Mouse (Mus musculus): ENCODE data around the gene Smr3a.

- no peak for TF ChIP-seq CTCF (IDR thresholded peaks at IDR 0.05; ENCODE audit: low read depth, low read length)
- no peak for TF ChIP-seq TAL1 (conservative IDR thresholded peaks at IDR 0.05; ENCODE audit: low read depth, low read length)
- no peak for TF ChIP-seq GATA1 (IDR thresholded peaks at IDR 0.05; ENCODE audit: borderline replicate concordance, low read length)
- no peak for TF ChIP-seq GATA2 (IDR thresholded peaks at IDR 0.05; ENCODE audit: borderline replicate concordance, low read depth, low read length)
Observed at GRCm38 (mm10) chr5:87979139-87979538, 23.2 kb upstream of the Smr3a start, which contains the start of gene Cabs1.
